ENCODE assay signal across 14 mouse cellular contexts in the genomic region with DNA sequence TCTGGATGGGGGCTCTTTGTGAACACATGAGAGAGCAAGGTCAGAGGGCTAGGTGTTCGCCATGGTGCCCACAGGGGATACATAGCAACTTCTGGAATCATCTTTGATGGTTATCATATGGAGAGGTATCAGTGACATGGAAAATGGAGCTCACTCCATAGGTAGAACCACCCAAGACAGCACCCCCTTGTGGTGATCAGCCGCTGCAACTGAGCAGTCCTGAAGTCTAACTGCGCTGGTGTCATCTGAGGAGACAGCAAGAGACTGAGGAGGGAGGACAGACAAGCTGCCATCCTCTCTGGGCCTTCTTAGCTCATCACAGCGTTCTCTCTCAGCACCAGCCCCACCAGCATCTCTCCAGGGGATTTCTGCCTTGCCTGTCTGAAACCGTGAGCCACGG. TPM values are rescaled to one million over a fixed set of nuclear protein-coding genes. Genes with fewer than 3 reads are reported as not detected.
DNase-seq lines count a peak whose midpoint lies in the region; TF ChIP-seq lines count a peak whose summit lies in the region.
"Had no signal": no experiment of that assay in that cellular context is flagged by ENCODE, and none has a peak within 500 bp of the region (broad histone marks: within the 10 kb centered on the region; RNA-seq: fewer than 3 reads in every experiment).

No protein-coding gene starts in this region.

- no peaks in the 10 kb centered on the region for H3K79me3 ChIP-seq in C2C12 (ENCODE audit: low read depth)

- no peak overlapping the region for H3K4me3 ChIP-seq in left cerebral cortex, adult 2 months
- H3K4me3 ChIP-seq in C2C12 (ENCODE audit: insufficient read depth, poor library complexity, severe bottlenecking) = no peak overlapping the region
- H3K4me3 ChIP-seq: heart, embryonic 12.5 days; hindbrain, embryonic 12.5 days; limb, embryonic 10.5 days had no signal

- no peak overlapping the region for H3K27ac ChIP-seq in left cerebral cortex, adult 2 months
- H3K27ac ChIP-seq: hindbrain, embryonic 12.5 days; limb, embryonic 10.5 days had no signal

- peak; percentile 30 for TF ChIP-seq CTCF in left cerebral cortex, adult 2 months (IDR thresholded peaks at IDR 0.05)
- peak; percentile 4 for TF ChIP-seq CTCF in C2C12 (IDR thresholded peaks at IDR 0.05; ENCODE audit: control insufficient read depth, insufficient read depth, insufficient read length)

- no peak overlapping the region for H3ac ChIP-seq in C2C12 (ENCODE audit: control insufficient read depth, insufficient read length, low read depth)

- H3K79me2 ChIP-seq in C2C12 (ENCODE audit: control insufficient read depth, insufficient read depth) = no peaks in the 10 kb centered on the region

- intact Hi-C loops in left cerebral cortex, adult 2 months (cut with DNase I) = no loop called here
- intact Hi-C loops in left cerebral cortex, postnatal 36 days (cut with DNase I) = no loop called here

- peaks cover 71% of the 10 kb centered on the region for H3K27me3 ChIP-seq in C2C12 (ENCODE audit: control insufficient read depth, insufficient read depth, insufficient read length)

- no peaks in the 10 kb centered on the region for H3K36me3 ChIP-seq in C2C12 (ENCODE audit: control insufficient read depth, insufficient read depth)
- H3K36me3 ChIP-seq: heart, embryonic 12.5 days; hindbrain, embryonic 12.5 days had no signal

- peak; percentile 35 for DNase-seq in adrenal gland, postnatal 14 days
- no peak for DNase-seq in adrenal gland, postnatal 25 days
- DNase-seq in left cerebral cortex, adult 2 months (ENCODE audit: extremely low spot score in 1 of 2, low spot score in 2 of 2) = no peak
- DNase-seq in left cerebral cortex, postnatal 36 days (ENCODE audit: low spot score in 2 of 2) = no peak
- DNase-seq in R1 (ENCODE audit: low read depth, low spot score) = peak; percentile 78
- DNase-seq in cerebellum, postnatal 4 days (ENCODE audit: low spot score in 2 of 2) = no peak
- DNase-seq in layer of hippocampus, postnatal 14 days (ENCODE audit: low spot score in 2 of 2) = no peak
- DNase-seq: B cell, adult 2 months; cerebellum, adult 9-10 months; lung, adult 2 months had no signal

TF ChIP-seq in C2C12, 6 proteins besides CTCF, POLR2A, EP300 and RAD21:
- no peak for TF ChIP-seq MYOG (IDR thresholded peaks at IDR 0.05; ENCODE audit: control insufficient read depth, extremely low read depth, insufficient read length)
- no peak for TF ChIP-seq MYOD1 (IDR thresholded peaks at IDR 0.05; ENCODE audit: control insufficient read depth, insufficient read length, low read depth)
- no peak for TF ChIP-seq FOSL1 (IDR thresholded peaks at IDR 0.05; ENCODE audit: insufficient read depth, low read length, poor library complexity, severe bottlenecking)
- TF ChIP-seq CEBPB (IDR thresholded peaks at IDR 0.05; ENCODE audit: low read depth) = no peak
- no peak for TF ChIP-seq USF1 (IDR thresholded peaks at IDR 0.05; ENCODE audit: low read depth)
- TF ChIP-seq MAX (IDR thresholded peaks at IDR 0.05) = no peak

RNA-seq across cellular contexts. Expression of a gene that starts 39.8 kb away (rescaled TPM):
- not detected in 2 replicates for total RNA-seq in adrenal gland, postnatal 14 days (2021)
- 0.15 TPM in 1 of 2 replicates, not detected in the other for total RNA-seq in adrenal gland, postnatal 25 days (2021)
- total RNA-seq in left cerebral cortex, adult 2 months (2021) = under 1 TPM in 1 of 2 experiments, not detected in 1; 0.07 TPM
- total RNA-seq in left cerebral cortex, postnatal 36 days (2021) = under 1 TPM; 0.25 to 0.34 TPM
- not detected for polyA plus RNA-seq in C2C12 (2012; fragmentation: generic; extraction: Trizol)
- under 1 TPM; 0.17 to 0.28 TPM for total RNA-seq in layer of hippocampus, postnatal 14 days (2021)

Comparison
In these comparisons a context has a peak if more than half of its experiments do, and no peak if none do; other contexts are left out.
1. DNase-seq: peak in adrenal gland, postnatal 14 days (single experiment) and R1 (single experiment); none in adrenal gland, postnatal 25 days (single experiment), left cerebral cortex, adult 2 months (0 of 2), left cerebral cortex, postnatal 36 days (0 of 2), cerebellum, postnatal 4 days (0 of 2) and layer of hippocampus, postnatal 14 days (0 of 2).